Mouse (Mus musculus) hindbrain, embryonic 11.5 days (tissue): ENCODE data around the gene Rcor3. TPM values are rescaled to one million over a fixed set of nuclear protein-coding genes. Genes with fewer than 3 reads are reported as not detected.

Experiments used
- ATAC-seq: fragments of 200-750 bp; cut with Nextera tagmentation; 2 replicates; pipeline ENCODE4 v1.8.0; 2017; ENCODE audit warnings: mild to moderate bottlenecking, moderate TSS enrichment, moderate library complexity; ENCODE audit not compliant: low FRiP score
- DNase-seq: peaks from one replicate; pipeline ENCODE4 v3.0.0-alpha.2; 2015; ENCODE audit warnings: low spot score
- H3K27ac ChIP-seq: fragments of 300-500 bp; sonication (generic); 2 replicates; pipeline ENCODE4 v1.5.1; 2014; ENCODE audit warnings: mild to moderate bottlenecking, low read depth, low read length
- H3K27me3 ChIP-seq: fragments of 300-500 bp; sonication (generic); 2 replicates; pipeline ENCODE4 v1.6.1; 2014; ENCODE audit warnings: mild to moderate bottlenecking, low read length, moderate library complexity, mixed read lengths; ENCODE audit not compliant: control insufficient read depth, insufficient read depth
- H3K36me3 ChIP-seq: fragments of 300-500 bp; sonication (generic); 2 replicates; pipeline ENCODE4 v1.6.1; 2014; ENCODE audit warnings: mild to moderate bottlenecking, low read length, moderate library complexity, mixed read lengths; ENCODE audit not compliant: control insufficient read depth, insufficient read depth
- H3K4me1 ChIP-seq: fragments of 300-500 bp; sonication (generic); replicated peaks from 2 replicates; pipeline ENCODE4 v1.6.1; 2014; ENCODE audit warnings: low read length, mixed read lengths; ENCODE audit not compliant: control insufficient read depth, insufficient read depth
- H3K4me2 ChIP-seq: fragments of 300-500 bp; sonication (generic); replicated peaks from 2 replicates; pipeline ENCODE4 v1.6.1; 2014; ENCODE audit warnings: mild to moderate bottlenecking, low read depth, low read length
- H3K4me3 ChIP-seq: fragments of 300-500 bp; sonication (generic); 2 replicates; pipeline ENCODE4 v1.5.1; 2014; ENCODE audit warnings: low read depth, low read length
- H3K9ac ChIP-seq: fragments of 300-500 bp; sonication (generic); 2 replicates; pipeline ENCODE4 v1.6.1; 2014; ENCODE audit warnings: low read depth, low read length
- H3K9me3 ChIP-seq: fragments of 300-500 bp; sonication (generic); 2 replicates; pipeline ENCODE4 v1.6.1; 2016; ENCODE audit warnings: low read length; ENCODE audit not compliant: control insufficient read depth
- WGBS: fragments of 180-500 bp; shearing (Covaris S2); extraction: QIAGEN DNeasy Blood & Tissue Kit; methylation state at CpG from one replicate; pipeline ENCODE4 v1.1.7; 2014; 5-methylcytosine and 5-hydroxymethylcytosine counted together
- polyA plus RNA-seq: library from polyadenylated mRNA; unstranded; fragments of >200 nt; fragmentation: Nextera tagmentation; extraction: Ambion mirVana; gene quantifications from 2 replicates; pipeline ENCODE4 v1.2.1, GENCODE M21; 2014

Gene Rcor3
- polyA plus RNA-seq, 1 experiment from 2014 or later = 22.2 TPM

- no peak overlapping the region for H3K4me2 ChIP-seq
- no peak for DNase-seq
- H3K4me3 ChIP-seq = no peak overlapping the region
- H3K27ac ChIP-seq = no peak overlapping the region
- H3K9me3 ChIP-seq = no peaks in the 10 kb centered on the region
- WGBS = 71% methylated on average over 6 of the region's 6 CpGs
- H3K27me3 ChIP-seq = no peaks in the 10 kb centered on the region
- no peak for ATAC-seq
- H3K4me1 ChIP-seq = no peaks in the 10 kb centered on the region
- no peak overlapping the region for H3K9ac ChIP-seq
- H3K36me3 ChIP-seq = 0 out of 2 replicates have a peak, but pooled peaks cover 3% of the 10 kb centered on the region
Measured at GRCm38 (mm10) chr1:192103176-192103575, 34.7 kb downstream of the Rcor3 start.

GRCm38 (mm10) chr1:192101359-192101758 lies 36.5 kb downstream of the Rcor3 start:
- Histone ChIP-seq H3K27ac (no peak overlapping the region), H3K27me3 (no peaks in the 10 kb centered on the region), H3K36me3 (0 out of 2 replicates have a peak, but pooled peaks cover 3% of the 10 kb centered on the region), H3K4me2 (no peak overlapping the region), H3K4me1 (no peaks in the 10 kb centered on the region), H3K9ac (no peak overlapping the region), H3K4me3 (no peak overlapping the region), H3K9me3 (no peaks in the 10 kb centered on the region)
- WGBS = 90% methylated on average over 8 of the region's 8 CpGs
- ATAC-seq (no peak), DNase-seq (no peak)

GRCm38 (mm10) chr1:192100742-192101141 lies 37.1 kb downstream of the Rcor3 start:
- ATAC-seq = no peak
- Histone ChIP-seq H3K36me3 (0 out of 2 replicates have a peak, but pooled peaks cover 3% of the 10 kb centered on the region), H3K27ac (no peak overlapping the region), H3K9me3 (no peaks in the 10 kb centered on the region), H3K9ac (no peak overlapping the region), H3K4me2 (no peak overlapping the region), H3K4me1 (no peaks in the 10 kb centered on the region), H3K27me3 (no peaks in the 10 kb centered on the region), H3K4me3 (no peak overlapping the region)
- WGBS = 95% methylated on average over 11 of the region's 11 CpGs
- DNase-seq = no peak

- no peak overlapping the region for H3K4me3 ChIP-seq
- no peaks in the 10 kb centered on the region for H3K9me3 ChIP-seq
- H3K4me2 ChIP-seq = no peak overlapping the region
- no peak overlapping the region for H3K9ac ChIP-seq
- peaks cover 11% of the 10 kb centered on the region for H3K27me3 ChIP-seq
- no peaks in the 10 kb centered on the region; the same call in 1 of the 2 replicates for H3K4me1 ChIP-seq
- 0 out of 2 replicates have a peak, but pooled peaks cover 2% of the 10 kb centered on the region for H3K36me3 ChIP-seq
- 89% methylated on average over 5 of the region's 5 CpGs for WGBS
- no peak for ATAC-seq
- no peak overlapping the region for H3K27ac ChIP-seq
- DNase-seq = no peak
Measured at GRCm38 (mm10) chr1:192095626-192096025, 42.2 kb downstream of the Rcor3 start.

GRCm38 (mm10) chr1:192094451-192095170 lies 43.3 kb downstream of the Rcor3 start:
- WGBS = 62% methylated on average over 13 of the region's 13 CpGs
- ATAC-seq = no peak

GRCm38 (mm10) chr1:192092879-192093660 lies 44.8 kb downstream of the Rcor3 start:
- H3K9ac ChIP-seq = no peak overlapping the region
- no peak overlapping the region for H3K27ac ChIP-seq
- H3K4me1 ChIP-seq = no peaks in the 10 kb centered on the region; the same call in 1 of the 2 replicates
- no peaks in the 10 kb centered on the region for H3K9me3 ChIP-seq
- peak overlapping the region; percentile 81 for H3K4me2 ChIP-seq
- no peaks in the 10 kb centered on the region for H3K36me3 ChIP-seq
- ATAC-seq (peak; percentile 90), DNase-seq (peak; percentile 84)
- H3K4me3 ChIP-seq = peak overlapping the region; percentile 45
- 30% methylated on average over 16 of the region's 16 CpGs for WGBS
- peaks cover 13% of the 10 kb centered on the region for H3K27me3 ChIP-seq

More at GRCm38 (mm10) chr1:192094451-192095170, 43.3 kb downstream of the Rcor3 start:
- H3K27ac ChIP-seq = no peak overlapping the region
- DNase-seq = peak; percentile 75
- no peak overlapping the region for H3K4me2 ChIP-seq
- H3K4me3 ChIP-seq = no peak overlapping the region
- H3K4me1 ChIP-seq = no peaks in the 10 kb centered on the region; the same call in 1 of the 2 replicates
- H3K9me3 ChIP-seq = no peaks in the 10 kb centered on the region
- H3K9ac ChIP-seq = no peak overlapping the region
- no peaks in the 10 kb centered on the region for H3K36me3 ChIP-seq
- H3K27me3 ChIP-seq = peaks cover 13% of the 10 kb centered on the region

GRCm38 (mm10) chr1:192091806-192092772 lies 45.8 kb downstream of the Rcor3 start, which contains the start of gene Traf5:
Traf5 (minus strand) TSS chr1:192092559.
- Histone ChIP-seq H3K27ac (no peak within 1 kb of the TSS), H3K4me2 (peak within 1 kb of the TSS; percentile 81), H3K27me3 (peaks cover 13% of the 10 kb centered on the region), H3K9ac (peak within 1 kb of the TSS; percentile 40), H3K4me3 (peak within 1 kb of the TSS; percentile 45), H3K4me1 (no peaks in the 10 kb centered on the region; the same call in 1 of the 2 replicates), H3K36me3 (no peaks in the 10 kb centered on the region), H3K9me3 (no peaks in the 10 kb centered on the region)
- 2% methylated on average over 61 of the region's 63 CpGs for WGBS
- ATAC-seq (peak; percentile 97), DNase-seq (peak; percentile 96)
